In the genomic region with DNA sequence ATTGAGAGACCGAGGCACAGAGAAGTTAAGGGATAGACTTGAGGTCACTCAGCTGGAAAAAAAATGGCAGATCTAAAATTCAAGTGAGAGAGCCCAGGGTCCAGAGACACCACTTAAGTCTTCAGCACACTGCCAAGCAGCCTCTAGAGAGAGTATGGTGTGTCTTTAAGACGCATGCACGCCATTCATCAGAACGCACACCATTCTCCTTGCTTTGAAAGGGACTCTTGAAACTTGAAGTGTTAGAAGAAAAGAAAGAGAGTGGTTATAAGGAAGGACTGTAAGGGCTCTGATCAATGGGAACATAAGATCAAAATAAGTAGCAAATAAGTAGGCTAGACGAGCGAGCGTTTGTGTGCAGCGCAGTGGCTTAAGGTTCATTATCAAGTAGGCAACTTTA, we compare ENCODE assay signal across 17 mouse cellular contexts.
A peak's percentile ranks its signal among the peaks of the same experiment; 100 is the strongest.
DNase-seq lines count a peak whose midpoint lies in the region; ATAC-seq and TF ChIP-seq lines count a peak whose summit lies in the region.
"Had no signal": no experiment of that assay in that cellular context is flagged by ENCODE, and none has a peak within 500 bp of the region (broad histone marks: within the 10 kb centered on the region; RNA-seq: fewer than 3 reads in every experiment).

No protein-coding gene starts in this region.

- H3K4me1 ChIP-seq in forebrain, embryonic 11.5 days (replicated peaks; ENCODE audit: control insufficient read depth, insufficient read depth, low read length): peaks cover 6% of the 10 kb centered on the region; the same call in 1 of the 2 replicates
- H3K4me1 ChIP-seq in forebrain, postnatal 0 days (ENCODE audit: insufficient read depth): no peaks in the 10 kb centered on the region
- H3K4me1 ChIP-seq in midbrain, embryonic 12.5 days: peaks cover 7% of the 10 kb centered on the region; the same call in 1 of the 2 replicates
- H3K4me1 ChIP-seq in midbrain, embryonic 14.5 days (ENCODE audit: control insufficient read depth, insufficient read depth, low read length): 0 out of 2 replicates have a peak, but pooled peaks cover 3% of the 10 kb centered on the region
- peaks cover 39% of the 10 kb centered on the region for H3K4me1 ChIP-seq in forebrain, embryonic 13.5 days
- no peaks in the 10 kb centered on the region for H3K4me1 ChIP-seq in hindbrain, embryonic 10.5 days (replicated peaks)
- H3K4me1 ChIP-seq: embryonic facial prominence, embryonic 10.5 days; embryonic facial prominence, embryonic 12.5 days had no signal

- peaks cover 1% of the 10 kb centered on the region; the same call in 1 of the 2 replicates for H3K9me3 ChIP-seq in forebrain, embryonic 11.5 days (ENCODE audit: control insufficient read depth, low read length)
- H3K9me3 ChIP-seq in forebrain, postnatal 0 days (ENCODE audit: low read length): no peaks in the 10 kb centered on the region
- peaks cover 2% of the 10 kb centered on the region for H3K9me3 ChIP-seq in midbrain, embryonic 12.5 days
- no peaks in the 10 kb centered on the region for H3K9me3 ChIP-seq in midbrain, embryonic 14.5 days (ENCODE audit: control insufficient read depth, low read length)
- no peaks in the 10 kb centered on the region; the same call in 1 of the 2 replicates for H3K9me3 ChIP-seq in forebrain, embryonic 13.5 days (replicated peaks)
- H3K9me3 ChIP-seq in hindbrain, embryonic 10.5 days: peaks cover 2% of the 10 kb centered on the region; the same call in 1 of the 2 replicates
- H3K9me3 ChIP-seq: embryonic facial prominence, embryonic 10.5 days; embryonic facial prominence, embryonic 12.5 days had no signal

- peak; percentile 75 for ATAC-seq in forebrain, embryonic 11.5 days (replicated peaks; ENCODE audit: low FRiP score)
- ATAC-seq in forebrain, postnatal 0 days: no peak
- peak; percentile 39; the same call in 1 of the 2 replicates for ATAC-seq in midbrain, embryonic 12.5 days (ENCODE audit: low FRiP score, low read depth)
- ATAC-seq in midbrain, embryonic 14.5 days (ENCODE audit: low FRiP score, low TSS enrichment): no peak
- no peak; the same call in 1 of the 2 replicates for ATAC-seq in forebrain, embryonic 13.5 days

- DNase-seq in forebrain, embryonic 11.5 days (ENCODE audit: low spot score): no peak
- DNase-seq in forebrain, postnatal 0 days: no peak
- no peak for DNase-seq in midbrain, embryonic 14.5 days
- no peak for DNase-seq in hindbrain, embryonic 10.5 days (ENCODE audit: low spot score)
- no peak for DNase-seq in heart, adult 9 months (ENCODE audit: low spot score in 2 of 2)
- DNase-seq: adrenal gland, adult 2 months; adrenal gland, postnatal 10 days; adrenal gland, postnatal 25 days; cerebellum, adult 11-12 months; cerebellum, adult 2 months; cerebellum, adult 9-10 months; cerebellum, postnatal 10 days; cerebellum, postnatal 25 days had no signal

- H3K27me3 ChIP-seq in forebrain, embryonic 11.5 days (ENCODE audit: control insufficient read depth, insufficient read depth, low read length): peaks cover 4% of the 10 kb centered on the region; the same call in 1 of the 2 replicates
- H3K27me3 ChIP-seq in forebrain, postnatal 0 days (ENCODE audit: insufficient read depth, low read length): no peaks in the 10 kb centered on the region
- H3K27me3 ChIP-seq in midbrain, embryonic 12.5 days: peaks cover 9% of the 10 kb centered on the region; the same call in 1 of the 2 replicates
- no peaks in the 10 kb centered on the region for H3K27me3 ChIP-seq in midbrain, embryonic 14.5 days (ENCODE audit: control insufficient read depth, insufficient read depth, low read length)
- H3K27me3 ChIP-seq in forebrain, embryonic 13.5 days: peaks cover 14% of the 10 kb centered on the region; the same call in 1 of the 2 replicates
- no peaks in the 10 kb centered on the region for H3K27me3 ChIP-seq in hindbrain, embryonic 10.5 days (ENCODE audit: insufficient read depth, poor library complexity, severe bottlenecking)
- H3K27me3 ChIP-seq: embryonic facial prominence, embryonic 12.5 days had no signal

- no peak overlapping the region for H3K4me3 ChIP-seq in forebrain, embryonic 11.5 days (ENCODE audit: low read depth, low read length)
- H3K4me3 ChIP-seq in forebrain, postnatal 0 days (ENCODE audit: low read depth, low read length): no peak overlapping the region
- H3K4me3 ChIP-seq in midbrain, embryonic 12.5 days: no peak overlapping the region
- H3K4me3 ChIP-seq in midbrain, embryonic 14.5 days (replicated peaks; ENCODE audit: low read depth, low read length): no peak overlapping the region
- no peak overlapping the region for H3K4me3 ChIP-seq in forebrain, embryonic 13.5 days
- no peak overlapping the region for H3K4me3 ChIP-seq in hindbrain, embryonic 10.5 days
- H3K4me3 ChIP-seq: embryonic facial prominence, embryonic 10.5 days; embryonic facial prominence, embryonic 12.5 days had no signal

- H3K36me3 ChIP-seq in forebrain, embryonic 11.5 days (ENCODE audit: control insufficient read depth, insufficient read depth, low read length): no peaks in the 10 kb centered on the region
- H3K36me3 ChIP-seq in forebrain, postnatal 0 days (ENCODE audit: insufficient read depth): peaks cover 8% of the 10 kb centered on the region
- H3K36me3 ChIP-seq in midbrain, embryonic 12.5 days: no peaks in the 10 kb centered on the region
- peaks cover 4% of the 10 kb centered on the region; the same call in 1 of the 2 replicates for H3K36me3 ChIP-seq in midbrain, embryonic 14.5 days (ENCODE audit: control insufficient read depth, insufficient read depth, low read length)
- H3K36me3 ChIP-seq in forebrain, embryonic 13.5 days (ENCODE audit: poor library complexity, severe bottlenecking): peaks cover 25% of the 10 kb centered on the region
- H3K36me3 ChIP-seq in hindbrain, embryonic 10.5 days: 0 out of 2 replicates have a peak, but pooled peaks cover under 1% of the 10 kb centered on the region
- H3K36me3 ChIP-seq: embryonic facial prominence, embryonic 10.5 days; embryonic facial prominence, embryonic 12.5 days had no signal

- no peak for TF ChIP-seq CTCF in forebrain, postnatal 0 days (IDR thresholded peaks at IDR 0.05; ENCODE audit: low read depth)

- peak overlapping the region; percentile 28; the same call in 1 of the 2 replicates for H3K27ac ChIP-seq in forebrain, embryonic 11.5 days (ENCODE audit: low read depth, low read length)
- no peak overlapping the region for H3K27ac ChIP-seq in forebrain, postnatal 0 days (ENCODE audit: low read depth, low read length)
- no peak overlapping the region for H3K27ac ChIP-seq in midbrain, embryonic 12.5 days (replicated peaks)
- H3K27ac ChIP-seq in midbrain, embryonic 14.5 days (replicated peaks; ENCODE audit: low read depth, low read length): no peak overlapping the region
- H3K27ac ChIP-seq in forebrain, embryonic 13.5 days: peak overlapping the region; percentile 0; the same call in 1 of the 2 replicates
- H3K27ac ChIP-seq in hindbrain, embryonic 10.5 days: no peak overlapping the region
- H3K27ac ChIP-seq: embryonic facial prominence, embryonic 10.5 days; embryonic facial prominence, embryonic 12.5 days had no signal

- WGBS in forebrain, embryonic 11.5 days: 38% methylated on average over 8 of the region's 8 CpGs
- WGBS in forebrain, postnatal 0 days: 37% methylated on average over 8 of the region's 8 CpGs
- WGBS in midbrain, embryonic 12.5 days: 75% methylated on average over 8 of the region's 8 CpGs
- WGBS in midbrain, embryonic 14.5 days: 89% methylated on average over 8 of the region's 8 CpGs
- WGBS in forebrain, embryonic 13.5 days: 24% methylated on average over 8 of the region's 8 CpGs
- 93% methylated on average over 8 of the region's 8 CpGs for WGBS in hindbrain, embryonic 10.5 days

- H3K4me2 ChIP-seq in forebrain, embryonic 11.5 days (ENCODE audit: low read depth, low read length, severe bottlenecking): no peak overlapping the region
- no peak overlapping the region for H3K4me2 ChIP-seq in forebrain, postnatal 0 days (ENCODE audit: low read depth)
- H3K4me2 ChIP-seq in midbrain, embryonic 12.5 days (replicated peaks): no peak overlapping the region
- no peak overlapping the region for H3K4me2 ChIP-seq in midbrain, embryonic 14.5 days (ENCODE audit: low read length)
- no peak overlapping the region for H3K4me2 ChIP-seq in forebrain, embryonic 13.5 days
- H3K4me2 ChIP-seq: embryonic facial prominence, embryonic 12.5 days had no signal

- H3K9ac ChIP-seq in forebrain, embryonic 11.5 days (ENCODE audit: low read length): no peak overlapping the region
- no peak overlapping the region for H3K9ac ChIP-seq in forebrain, postnatal 0 days
- H3K9ac ChIP-seq in midbrain, embryonic 12.5 days (replicated peaks): no peak overlapping the region
- no peak overlapping the region for H3K9ac ChIP-seq in midbrain, embryonic 14.5 days (replicated peaks; ENCODE audit: low read length)
- no peak overlapping the region for H3K9ac ChIP-seq in forebrain, embryonic 13.5 days
- H3K9ac ChIP-seq: embryonic facial prominence, embryonic 12.5 days had no signal

Comparison
In these comparisons a context has a peak if more than half of its experiments do, and no peak if none do; other contexts are left out.
1. ATAC-seq: peak in forebrain, embryonic 11.5 days (single experiment) and midbrain, embryonic 12.5 days (single experiment); none in forebrain, postnatal 0 days (single experiment), midbrain, embryonic 14.5 days (single experiment) and forebrain, embryonic 13.5 days (single experiment).
2. H3K27ac ChIP-seq: peak in forebrain, embryonic 11.5 days (single experiment) and forebrain, embryonic 13.5 days (single experiment); none in forebrain, postnatal 0 days (single experiment), midbrain, embryonic 12.5 days (single experiment), midbrain, embryonic 14.5 days (single experiment) and hindbrain, embryonic 10.5 days (single experiment).